Mouse (Mus musculus): Measurements from ENCODE around the gene Anks1. TPM values are rescaled to one million over a fixed set of nuclear protein-coding genes. Genes with fewer than 3 reads are reported as not detected.
"Not testable (repeated sequence)": the region's sequence is repeated elsewhere in the genome, so short reads cannot be mapped to it uniquely, and the experiment has no call there.

Gene Anks1
- polyA plus RNA-seq, 1 experiment from 2014 or later: 8.3 TPM

DNA sequence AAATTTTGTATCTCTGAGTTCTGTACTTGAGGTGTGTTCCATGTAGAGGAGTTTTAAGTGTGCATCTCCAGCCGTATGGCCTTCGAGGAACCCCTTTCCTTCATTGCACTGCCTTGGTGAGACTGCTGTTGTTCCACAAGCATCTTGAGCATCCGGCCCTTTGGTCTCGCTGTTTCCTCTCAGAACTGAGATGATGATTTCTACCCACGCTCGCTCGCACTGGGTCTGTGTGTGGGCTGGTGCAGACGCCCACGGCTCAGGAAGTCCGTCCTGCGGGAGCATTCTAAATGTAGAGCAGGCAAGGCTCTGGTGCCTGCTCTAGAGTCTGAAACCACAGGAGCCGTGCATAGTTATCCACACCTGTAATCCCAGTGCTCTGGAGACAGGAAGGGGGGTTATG, 88.1 kb downstream of the Anks1 start:
- no peak overlapping the region for H3K4me2 ChIP-seq (replicated peaks; ENCODE audit: low read depth)
- no peaks in the 10 kb centered on the region for H3K9me3 ChIP-seq (ENCODE audit: control insufficient read depth, low read length)
- H3K4me3 ChIP-seq (ENCODE audit: low read depth, low read length): no peak overlapping the region
- H3K27ac ChIP-seq (replicated peaks): no peak overlapping the region
- DNase-seq (ENCODE audit: low spot score): no peak
- H3K27me3 ChIP-seq (ENCODE audit: control insufficient read depth, insufficient read depth, low read length): no peaks in the 10 kb centered on the region
- no peak for ATAC-seq (ENCODE audit: low FRiP score, low TSS enrichment)
- H3K36me3 ChIP-seq (ENCODE audit: control insufficient read depth, insufficient read depth, low read length): peaks cover 15% of the 10 kb centered on the region; the same call in 1 of the 2 replicates
- TF ChIP-seq EP300 (optimal IDR thresholded peaks at IDR 0.05): no peak
- TF ChIP-seq CTCF (IDR thresholded peaks at IDR 0.05; ENCODE audit: low read depth): no peak
- WGBS: 83% methylated on average over 12 of the region's 12 CpGs
- no peaks in the 10 kb centered on the region for H3K4me1 ChIP-seq (replicated peaks; ENCODE audit: control insufficient read depth, insufficient read depth)
- no peak overlapping the region for H3K9ac ChIP-seq (ENCODE audit: low read length)

DNA sequence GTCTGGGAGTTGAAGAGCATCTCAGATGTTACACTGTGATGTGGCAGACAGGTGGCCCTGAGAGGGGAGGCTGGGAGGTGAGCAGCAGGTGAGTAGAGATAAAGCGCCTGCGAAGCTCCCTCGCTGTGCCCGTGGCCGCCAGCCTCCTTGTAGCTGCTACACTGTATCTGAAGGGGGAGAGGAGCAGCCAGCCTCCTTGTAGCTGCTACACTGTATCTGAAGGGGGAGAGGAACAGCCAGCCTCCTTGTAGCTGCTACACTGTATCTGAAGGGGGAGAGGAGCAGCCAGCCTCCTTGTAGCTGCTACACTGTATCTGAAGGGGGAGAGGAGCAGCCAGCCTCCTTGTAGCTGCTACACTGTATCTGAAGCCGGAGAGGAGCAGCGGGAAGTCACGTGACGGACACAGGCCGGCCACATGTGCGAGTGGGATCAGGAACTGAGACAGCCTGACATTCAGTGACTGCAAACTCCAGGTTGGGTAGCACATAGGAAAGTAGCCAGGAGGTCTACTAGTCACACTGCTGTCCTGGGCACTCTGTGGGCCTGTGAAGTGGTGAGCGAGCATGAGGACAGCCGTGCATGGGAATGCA, 90.7 kb downstream of the Anks1 start:
- H3K27ac ChIP-seq (replicated peaks); H3K9ac ChIP-seq (ENCODE audit: low read length); H3K4me1 ChIP-seq (replicated peaks; ENCODE audit: control insufficient read depth, insufficient read depth); H3K9me3 ChIP-seq (ENCODE audit: control insufficient read depth, low read length); H3K27me3 ChIP-seq (ENCODE audit: control insufficient read depth, insufficient read depth, low read length); H3K4me2 ChIP-seq (replicated peaks; ENCODE audit: low read depth); ATAC-seq (ENCODE audit: low FRiP score, low TSS enrichment); DNase-seq (ENCODE audit: low spot score); H3K4me3 ChIP-seq (ENCODE audit: low read depth, low read length): not testable (repeated sequence)
- WGBS: 88% methylated on average over 13 of the region's 13 CpGs
- peaks cover 13% of the 10 kb centered on the region; the same call in 1 of the 2 replicates for H3K36me3 ChIP-seq (ENCODE audit: control insufficient read depth, insufficient read depth, low read length)

DNA sequence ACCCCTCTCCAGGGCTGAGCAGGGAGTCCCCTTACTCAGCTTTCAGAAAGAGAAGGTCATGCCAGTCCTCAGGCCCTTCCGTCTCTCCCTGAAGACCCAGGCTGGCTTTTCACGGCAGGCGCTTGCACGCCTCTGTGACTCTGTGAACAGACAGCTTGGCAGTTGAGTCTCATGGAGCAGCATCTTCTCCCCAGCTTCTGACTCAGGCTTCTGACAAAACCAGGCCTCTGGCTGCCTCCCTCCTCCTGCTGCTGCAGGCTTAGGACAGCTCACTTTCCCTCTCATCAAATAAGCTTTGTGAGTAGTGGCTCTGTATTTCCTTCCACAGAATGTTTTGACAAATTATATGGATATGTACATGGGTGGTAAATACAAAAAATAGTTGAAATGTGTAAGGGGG, 91.3 kb downstream of the Anks1 start:
- H3K27me3 ChIP-seq (ENCODE audit: control insufficient read depth, insufficient read depth, low read length): no peaks in the 10 kb centered on the region
- H3K4me1 ChIP-seq (replicated peaks; ENCODE audit: control insufficient read depth, insufficient read depth): no peaks in the 10 kb centered on the region
- no peak for ATAC-seq (ENCODE audit: low FRiP score, low TSS enrichment)
- no peak overlapping the region for H3K4me2 ChIP-seq (replicated peaks; ENCODE audit: low read depth)
- H3K9ac ChIP-seq (ENCODE audit: low read length): no peak overlapping the region; the same call in 1 of the 2 replicates
- DNase-seq (ENCODE audit: low spot score): no peak
- no peak for TF ChIP-seq EP300 (optimal IDR thresholded peaks at IDR 0.05)
- TF ChIP-seq CTCF (IDR thresholded peaks at IDR 0.05; ENCODE audit: low read depth): no peak
- no peaks in the 10 kb centered on the region for H3K9me3 ChIP-seq (ENCODE audit: control insufficient read depth, low read length)
- H3K4me3 ChIP-seq (ENCODE audit: low read depth, low read length): no peak overlapping the region
- H3K27ac ChIP-seq (replicated peaks): no peak overlapping the region; the same call in 1 of the 2 replicates
- peaks cover 10% of the 10 kb centered on the region; the same call in 1 of the 2 replicates for H3K36me3 ChIP-seq (ENCODE audit: control insufficient read depth, insufficient read depth, low read length)
- 72% methylated on average over 4 of the region's 4 CpGs for WGBS

DNA sequence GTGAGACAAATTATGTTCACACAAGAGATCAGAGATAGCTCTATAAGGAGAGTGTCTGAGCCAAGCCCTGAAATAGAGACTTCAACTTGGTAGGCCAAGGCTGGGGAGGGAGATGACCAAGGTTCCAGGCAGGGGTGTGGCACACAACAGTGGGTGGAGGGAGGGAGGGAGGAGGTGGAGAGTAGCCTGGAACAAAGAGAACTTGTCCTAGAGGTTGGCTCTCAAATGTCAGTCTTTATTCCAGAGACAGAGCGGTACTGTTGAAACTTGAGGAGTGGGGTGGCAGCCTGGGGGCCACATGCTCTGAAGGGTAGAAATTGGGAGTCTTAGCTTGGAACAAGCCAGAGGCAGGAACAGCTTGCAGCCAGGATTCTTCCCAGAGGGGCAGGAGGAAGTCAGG, 91.7 kb downstream of the Anks1 start:
- TF ChIP-seq EP300 (optimal IDR thresholded peaks at IDR 0.05) (no peak), CTCF (IDR thresholded peaks at IDR 0.05; ENCODE audit: low read depth) (no peak)
- peaks cover 10% of the 10 kb centered on the region; the same call in 1 of the 2 replicates for H3K36me3 ChIP-seq (ENCODE audit: control insufficient read depth, insufficient read depth, low read length)
- no peak for DNase-seq (ENCODE audit: low spot score)
- no peak overlapping the region for H3K4me3 ChIP-seq (ENCODE audit: low read depth, low read length)
- no peaks in the 10 kb centered on the region for H3K27me3 ChIP-seq (ENCODE audit: control insufficient read depth, insufficient read depth, low read length)
- 50% methylated on average over 1 of the region's 1 CpGs for WGBS
- no peaks in the 10 kb centered on the region for H3K9me3 ChIP-seq (ENCODE audit: control insufficient read depth, low read length)
- no peak overlapping the region for H3K27ac ChIP-seq (replicated peaks)
- no peak overlapping the region for H3K4me2 ChIP-seq (replicated peaks; ENCODE audit: low read depth)
- peaks cover 3% of the 10 kb centered on the region; the same call in 1 of the 2 replicates for H3K4me1 ChIP-seq (replicated peaks; ENCODE audit: control insufficient read depth, insufficient read depth)
- no peak for ATAC-seq (ENCODE audit: low FRiP score, low TSS enrichment)
- no peak overlapping the region for H3K9ac ChIP-seq (ENCODE audit: low read length)

DNA sequence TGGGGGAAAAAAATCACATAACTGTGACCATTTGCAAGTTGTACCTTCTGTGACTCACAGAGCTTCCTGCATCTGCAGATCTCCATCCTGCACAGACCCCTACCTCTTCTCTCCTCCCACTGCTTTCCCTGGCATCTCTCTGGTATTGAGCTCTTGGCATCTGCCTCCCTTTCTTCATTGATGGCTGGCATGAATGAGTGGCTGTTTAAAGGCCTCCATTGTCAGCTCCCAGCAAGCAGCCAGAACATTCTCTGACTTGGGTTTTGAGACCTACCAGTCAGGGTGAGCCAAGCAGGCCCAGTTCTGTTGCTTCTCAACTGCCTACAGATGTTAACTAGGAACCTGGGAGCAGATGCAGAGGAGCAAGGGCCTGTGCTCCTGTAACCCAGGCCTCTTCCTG, 96.3 kb downstream of the Anks1 start:
- H3K36me3 ChIP-seq (ENCODE audit: control insufficient read depth, insufficient read depth, low read length): 0 out of 2 replicates have a peak, but pooled peaks cover 2% of the 10 kb centered on the region
- H3K9ac ChIP-seq (ENCODE audit: low read length): no peak overlapping the region
- H3K9me3 ChIP-seq (ENCODE audit: control insufficient read depth, low read length): no peaks in the 10 kb centered on the region
- no peak overlapping the region; the same call in 1 of the 2 replicates for H3K27ac ChIP-seq (replicated peaks)
- ATAC-seq (ENCODE audit: low FRiP score, low TSS enrichment) (no peak), DNase-seq (ENCODE audit: low spot score) (no peak)
- no peak for TF ChIP-seq CTCF (IDR thresholded peaks at IDR 0.05; ENCODE audit: low read depth)
- no peak for TF ChIP-seq EP300 (optimal IDR thresholded peaks at IDR 0.05)
- no peak overlapping the region for H3K4me2 ChIP-seq (replicated peaks; ENCODE audit: low read depth)
- H3K4me1 ChIP-seq (replicated peaks; ENCODE audit: control insufficient read depth, insufficient read depth): peaks cover 17% of the 10 kb centered on the region
- no peaks in the 10 kb centered on the region for H3K27me3 ChIP-seq (ENCODE audit: control insufficient read depth, insufficient read depth, low read length)
- H3K4me3 ChIP-seq (ENCODE audit: low read depth, low read length): no peak overlapping the region

DNA sequence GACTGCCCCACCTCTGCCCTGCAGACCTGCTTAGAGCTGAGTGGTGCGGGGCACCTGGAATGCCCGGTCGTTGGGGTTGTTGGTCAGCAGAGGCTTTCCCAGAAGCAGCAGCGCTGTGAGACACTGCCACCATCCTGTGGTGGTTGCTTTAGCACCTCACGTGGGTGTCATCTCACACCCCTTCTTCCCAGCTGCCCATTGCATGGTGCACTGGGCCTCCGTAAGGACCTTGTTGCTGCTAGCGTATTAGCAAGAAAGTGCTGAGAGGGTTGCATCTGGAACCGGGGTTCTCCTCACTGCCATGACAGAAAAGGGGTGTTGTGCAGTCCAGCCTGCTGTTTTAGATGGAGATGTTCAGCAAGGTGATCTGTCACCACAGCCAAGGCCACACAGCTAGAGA, 97.1 kb downstream of the Anks1 start:
- TF ChIP-seq EP300 (optimal IDR thresholded peaks at IDR 0.05) (no peak), CTCF (IDR thresholded peaks at IDR 0.05; ENCODE audit: low read depth) (peak; percentile 38; the same call in 1 of the 2 replicates)
- no peak for DNase-seq (ENCODE audit: low spot score)
- 72% methylated on average over 8 of the region's 8 CpGs for WGBS
- Histone ChIP-seq H3K27me3 (ENCODE audit: control insufficient read depth, insufficient read depth, low read length) (no peaks in the 10 kb centered on the region), H3K4me1 (replicated peaks; ENCODE audit: control insufficient read depth, insufficient read depth) (peaks cover 17% of the 10 kb centered on the region), H3K27ac (replicated peaks) (peak overlapping the region; percentile 94), H3K36me3 (ENCODE audit: control insufficient read depth, insufficient read depth, low read length) (0 out of 2 replicates have a peak, but pooled peaks cover 2% of the 10 kb centered on the region), H3K4me2 (replicated peaks; ENCODE audit: low read depth) (peak overlapping the region; percentile 63), H3K9me3 (ENCODE audit: control insufficient read depth, low read length) (no peaks in the 10 kb centered on the region), H3K9ac (ENCODE audit: low read length) (no peak overlapping the region), H3K4me3 (ENCODE audit: low read depth, low read length) (no peak overlapping the region)
- no peak for ATAC-seq (ENCODE audit: low FRiP score, low TSS enrichment)
